Mouse (Mus musculus) liver, postnatal 0 days (tissue): ENCODE results near the gene Nfasc.

Source experiments
- CTCF ChIP-seq: sonication (generic); IDR thresholded peaks from 2 replicates; pipeline ENCODE4 v1.5.1; 2016; ENCODE audit warnings: antibody characterized with exemption, low read depth
- EP300 ChIP-seq: IDR thresholded peaks from 2 replicates; pipeline ENCODE4 v1.6.1; 2016; ENCODE audit warnings: antibody characterized with exemption, low read depth, mild to moderate bottlenecking

DNA sequence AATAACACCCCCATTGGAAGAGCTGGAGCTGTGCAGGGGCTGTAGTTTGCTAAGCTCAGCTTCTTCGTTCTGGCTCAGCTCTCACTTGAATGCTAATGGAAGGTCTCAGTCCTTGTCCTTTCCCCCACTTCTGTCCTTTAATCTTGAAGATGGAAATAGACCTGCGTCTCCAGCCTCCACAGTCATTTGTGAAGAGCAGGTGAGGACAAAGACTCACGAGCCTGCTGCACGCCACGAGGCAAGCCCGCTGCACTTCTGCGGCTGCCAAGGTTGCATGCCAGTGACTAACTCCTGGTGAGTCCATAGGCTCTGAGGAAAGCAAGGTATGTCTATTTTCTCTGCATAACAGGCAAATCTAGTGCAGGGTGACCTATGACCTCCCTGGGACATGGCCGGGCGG is 88.4 kb downstream of the Nfasc start:
- TF ChIP-seq EP300, result no peak
- TF ChIP-seq CTCF, result no peak
